Mouse (Mus musculus): ENCODE measurements at regions not wholly inside any gene's neighbourhood (a gene's known extent, or its start where the extent isn't known, plus 50 kb on each side); places are given as distances from the start of the nearest gene placed in this dataset.

GRCm38 (mm10) chr19:26026103-26026502 lies 353.9 kb downstream of the Dmrt2 start:
- DNase-seq (ENCODE audit: extremely low spot score, low spot score): no peak

- peak; percentile 64 for DNase-seq (ENCODE audit: extremely low spot score, low spot score)
Observed at GRCm38 (mm10) chr19:26037270-26037669, 365.1 kb downstream of the Dmrt2 start.

- DNase-seq (ENCODE audit: extremely low spot score, low spot score): no peak
Observed at GRCm38 (mm10) chr19:26051478-26052215, 379.4 kb downstream of the Dmrt2 start.

- no peak for DNase-seq (ENCODE audit: extremely low spot score, low spot score)
Observed at GRCm38 (mm10) chr19:26059668-26060067, 387.5 kb downstream of the Dmrt2 start.

GRCm38 (mm10) chr19:26068553-26068952 lies 396.3 kb downstream of the Dmrt2 start:
- no peak for DNase-seq (ENCODE audit: extremely low spot score, low spot score)

GRCm38 (mm10) chr19:26069908-26070307 lies 397.7 kb downstream of the Dmrt2 start:
- DNase-seq (ENCODE audit: extremely low spot score, low spot score): no peak

- no peak for DNase-seq (ENCODE audit: extremely low spot score, low spot score)
Observed at GRCm38 (mm10) chr19:26088318-26088717, 416.1 kb downstream of the Dmrt2 start.

- DNase-seq (ENCODE audit: extremely low spot score, low spot score): peak; percentile 14
Observed at GRCm38 (mm10) chr19:26091386-26091785, 419.2 kb downstream of the Dmrt2 start.

GRCm38 (mm10) chr19:26093844-26094243 lies 421.6 kb downstream of the Dmrt2 start:
- no peak for DNase-seq (ENCODE audit: extremely low spot score, low spot score)

- DNase-seq (ENCODE audit: extremely low spot score, low spot score): no peak
Observed at GRCm38 (mm10) chr19:26114326-26114725, 442.1 kb downstream of the Dmrt2 start.

- no peak for DNase-seq (ENCODE audit: extremely low spot score, low spot score)
Observed at GRCm38 (mm10) chr19:26128423-26128822, 456.2 kb downstream of the Dmrt2 start.

- no peak for DNase-seq (ENCODE audit: extremely low spot score, low spot score)
Observed at GRCm38 (mm10) chr19:26134385-26134784, 462.2 kb downstream of the Dmrt2 start.

GRCm38 (mm10) chr19:26135398-26136104 lies 463.3 kb downstream of the Dmrt2 start:
- no peak for DNase-seq (ENCODE audit: extremely low spot score, low spot score)

- no peak for DNase-seq (ENCODE audit: extremely low spot score, low spot score)
Observed at GRCm38 (mm10) chr19:26140647-26141046, 464.2 kb upstream of the Smarca2 start.

GRCm38 (mm10) chr19:26143539-26143938 lies 461.3 kb upstream of the Smarca2 start:
- no peak for DNase-seq (ENCODE audit: extremely low spot score, low spot score)

- DNase-seq (ENCODE audit: extremely low spot score, low spot score): no peak
Observed at GRCm38 (mm10) chr19:26151216-26151615, 453.6 kb upstream of the Smarca2 start.

- no peak for DNase-seq (ENCODE audit: extremely low spot score, low spot score)
Observed at GRCm38 (mm10) chr19:26164993-26165392, 439.9 kb upstream of the Smarca2 start.

- peak; percentile 26 for DNase-seq (ENCODE audit: extremely low spot score, low spot score)
Observed at GRCm38 (mm10) chr19:26181774-26182173, 423.1 kb upstream of the Smarca2 start.

- DNase-seq (ENCODE audit: extremely low spot score, low spot score): no peak
Observed at GRCm38 (mm10) chr19:26185012-26185411, 419.8 kb upstream of the Smarca2 start.

- DNase-seq (ENCODE audit: extremely low spot score, low spot score): no peak
Observed at GRCm38 (mm10) chr19:26190803-26191202, 414.0 kb upstream of the Smarca2 start.

- no peak for DNase-seq (ENCODE audit: extremely low spot score, low spot score)
Observed at GRCm38 (mm10) chr19:26193664-26194063, 411.2 kb upstream of the Smarca2 start.

GRCm38 (mm10) chr19:26208760-26209159 lies 396.1 kb upstream of the Smarca2 start:
- no peak for DNase-seq (ENCODE audit: extremely low spot score, low spot score)

- no peak for DNase-seq (ENCODE audit: extremely low spot score, low spot score)
Observed at GRCm38 (mm10) chr19:26234539-26234938, 370.3 kb upstream of the Smarca2 start.

Measured in neural tube, embryonic 10.5 days (tissue).